Mouse (Mus musculus) stomach, embryonic 16.5 days (tissue): Measurements from ENCODE around the gene Aldh3b1. TPM values are rescaled to one million over a fixed set of nuclear protein-coding genes. Genes with fewer than 3 reads are reported as not detected.
"Not testable (repeated sequence)": the region's sequence is repeated elsewhere in the genome, so short reads cannot be mapped to it uniquely, and the experiment has no call there.

Source experiments
- ATAC-seq: fragments of 200-750 bp; cut with Nextera tagmentation; 2 replicates; pipeline ENCODE4 v1.8.0; 2017; ENCODE audit warnings: moderate number of reproducible peaks, moderate TSS enrichment; ENCODE audit not compliant: insufficient read depth, low FRiP score
- H3K27ac ChIP-seq: fragments of 300-500 bp; sonication (generic); 2 replicates; pipeline ENCODE4 v1.5.1; 2014; ENCODE audit warnings: low read length
- H3K27me3 ChIP-seq: fragments of 300-500 bp; sonication (generic); 2 replicates; pipeline ENCODE4 v1.6.1; 2014; ENCODE audit warnings: low read length, control low read depth, mixed read lengths; ENCODE audit not compliant: control insufficient read depth, insufficient read depth
- H3K36me3 ChIP-seq: fragments of 300-500 bp; sonication (generic); 2 replicates; pipeline ENCODE4 v1.6.1; 2014; ENCODE audit warnings: low read length; ENCODE audit not compliant: control insufficient read depth, insufficient read depth
- H3K4me1 ChIP-seq: fragments of 300-500 bp; sonication (generic); 2 replicates; pipeline ENCODE4 v1.6.1; 2014; ENCODE audit warnings: low read length, control low read depth, mixed read lengths; ENCODE audit not compliant: control insufficient read depth, insufficient read depth
- H3K4me2 ChIP-seq: fragments of 300-500 bp; sonication (generic); 2 replicates; pipeline ENCODE4 v1.6.1; 2014; ENCODE audit warnings: low read depth, low read length, mixed read lengths
- H3K4me3 ChIP-seq: fragments of 300-500 bp; sonication (generic); replicated peaks from 2 replicates; pipeline ENCODE4 v1.5.1; 2014; ENCODE audit warnings: mild to moderate bottlenecking, low read length
- H3K9ac ChIP-seq: fragments of 300-500 bp; sonication (generic); 2 replicates; pipeline ENCODE4 v1.6.1; 2014; ENCODE audit warnings: low read length
- H3K9me3 ChIP-seq: fragments of 300-500 bp; sonication (generic); replicated peaks from 2 replicates; pipeline ENCODE4 v1.6.1; 2016; ENCODE audit warnings: low read length, control low read depth; ENCODE audit not compliant: control insufficient read depth
- WGBS: fragments of 180-500 bp; shearing (Covaris S2); extraction: QIAGEN DNeasy Blood & Tissue Kit; methylation state at CpG from one replicate; pipeline ENCODE4 v1.1.7; 2014; 5-methylcytosine and 5-hydroxymethylcytosine counted together
- polyA plus RNA-seq: library from polyadenylated mRNA; unstranded; fragments of >200 nt; fragmentation: Nextera tagmentation; extraction: Ambion mirVana; gene quantifications from 2 replicates; pipeline ENCODE4 v1.2.1, GENCODE M21; 2015

The Aldh3b1 gene
- 3.5 and 4.9 TPM in 2 replicates for polyA plus RNA-seq

- H3K27me3 ChIP-seq = no peaks in the 10 kb centered on the region
- no peak within 1 kb of the TSS; the same call in 1 of the 2 replicates for H3K4me2 ChIP-seq
- H3K4me1 ChIP-seq = peaks cover 16% of the 10 kb centered on the region; the same call in 1 of the 2 replicates
- peak; percentile 78 for ATAC-seq
- no peaks in the 10 kb centered on the region for H3K36me3 ChIP-seq
- H3K9ac ChIP-seq = no peak within 1 kb of the TSS; the same call in 1 of the 2 replicates
- H3K4me3 ChIP-seq = no peak within 1 kb of the TSS
- H3K27ac ChIP-seq = peak within 1 kb of the TSS; percentile 77
- WGBS = 32% methylated on average over 12 of the region's 12 CpGs
- no peaks in the 10 kb centered on the region for H3K9me3 ChIP-seq
Observed at GRCm38 (mm10) chr19:3929211-3929941, at the start of gene Aldh3b1. Aldh3b1 (minus strand) TSS chr19:3929808.

GRCm38 (mm10) chr19:3975866-3976265, 46.3 kb upstream of the Aldh3b1 start:
- H3K27ac ChIP-seq = no peak overlapping the region; the same call in 1 of the 2 replicates
- 0 out of 2 replicates have a peak, but pooled peaks cover 2% of the 10 kb centered on the region for H3K4me1 ChIP-seq
- no peak for ATAC-seq
- no peaks in the 10 kb centered on the region for H3K27me3 ChIP-seq
- 61% methylated on average over 2 of the region's 2 CpGs for WGBS
- no peaks in the 10 kb centered on the region for H3K36me3 ChIP-seq
- no peak overlapping the region for H3K9ac ChIP-seq
- H3K4me3 ChIP-seq = no peak overlapping the region
- no peak overlapping the region for H3K4me2 ChIP-seq
- H3K9me3 ChIP-seq = no peaks in the 10 kb centered on the region

GRCm38 (mm10) chr19:3974608-3975007, 45.0 kb upstream of the Aldh3b1 start:
- not testable (repeated sequence) for H3K27ac ChIP-seq, H3K9me3 ChIP-seq, H3K27me3 ChIP-seq, H3K4me1 ChIP-seq, ATAC-seq, H3K36me3 ChIP-seq, H3K4me3 ChIP-seq, H3K9ac ChIP-seq, H3K4me2 ChIP-seq
- 76% methylated on average over 6 of the region's 6 CpGs for WGBS

DNA sequence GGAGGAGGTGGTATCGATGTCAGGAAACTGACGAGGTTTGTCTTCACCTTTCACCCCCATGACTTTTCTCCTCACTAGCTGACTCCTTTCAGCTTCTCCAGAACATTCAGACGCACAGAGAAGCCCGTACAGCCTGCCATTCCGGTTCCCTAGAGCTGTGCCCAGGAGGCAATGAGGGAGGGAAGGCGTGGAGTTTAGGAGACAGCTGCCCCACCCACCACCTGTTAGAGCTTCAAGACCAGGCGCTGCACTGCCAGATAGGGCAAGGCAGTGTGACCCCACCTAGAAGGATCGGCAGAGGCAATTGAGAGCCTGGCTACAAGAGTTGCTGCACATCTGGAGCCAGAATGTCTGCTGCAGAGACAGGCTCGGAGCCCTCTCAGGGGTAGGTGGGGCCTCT, 42.6 kb upstream of the Aldh3b1 start, which contains the start of gene Aldh3b2:
Gene Aldh3b2 (plus strand): TSS at position 100 of the 400 bp plus-strand sequence.
- H3K36me3 ChIP-seq = no peaks in the 10 kb centered on the region
- 0 out of 2 replicates have a peak within 1 kb of the TSS, but pooled peaks have one; percentile 43 for H3K9ac ChIP-seq
- peaks cover 4% of the 10 kb centered on the region; the same call in 1 of the 2 replicates for H3K4me1 ChIP-seq
- H3K27ac ChIP-seq = peak within 1 kb of the TSS; percentile 40
- WGBS = 26% methylated on average over 9 of the region's 9 CpGs
- ATAC-seq = peak; percentile 87; the same call in 1 of the 2 replicates
- H3K4me3 ChIP-seq = peak within 1 kb of the TSS; percentile 3
- peak within 1 kb of the TSS; percentile 17; the same call in 1 of the 2 replicates for H3K4me2 ChIP-seq
- H3K9me3 ChIP-seq = no peaks in the 10 kb centered on the region
- H3K27me3 ChIP-seq = no peaks in the 10 kb centered on the region

- H3K9ac ChIP-seq = no peak overlapping the region
- WGBS = 56% methylated on average over 3 of the region's 3 CpGs
- H3K27ac ChIP-seq = no peak overlapping the region
- no peak for ATAC-seq
- no peaks in the 10 kb centered on the region for H3K9me3 ChIP-seq
- H3K4me3 ChIP-seq = no peak overlapping the region
- H3K4me2 ChIP-seq = no peak overlapping the region
- H3K36me3 ChIP-seq = no peaks in the 10 kb centered on the region
- peaks cover 4% of the 10 kb centered on the region; the same call in 1 of the 2 replicates for H3K4me1 ChIP-seq
- H3K27me3 ChIP-seq = no peaks in the 10 kb centered on the region
Observed at GRCm38 (mm10) chr19:3967258-3967657, 37.6 kb upstream of the Aldh3b1 start.

DNA sequence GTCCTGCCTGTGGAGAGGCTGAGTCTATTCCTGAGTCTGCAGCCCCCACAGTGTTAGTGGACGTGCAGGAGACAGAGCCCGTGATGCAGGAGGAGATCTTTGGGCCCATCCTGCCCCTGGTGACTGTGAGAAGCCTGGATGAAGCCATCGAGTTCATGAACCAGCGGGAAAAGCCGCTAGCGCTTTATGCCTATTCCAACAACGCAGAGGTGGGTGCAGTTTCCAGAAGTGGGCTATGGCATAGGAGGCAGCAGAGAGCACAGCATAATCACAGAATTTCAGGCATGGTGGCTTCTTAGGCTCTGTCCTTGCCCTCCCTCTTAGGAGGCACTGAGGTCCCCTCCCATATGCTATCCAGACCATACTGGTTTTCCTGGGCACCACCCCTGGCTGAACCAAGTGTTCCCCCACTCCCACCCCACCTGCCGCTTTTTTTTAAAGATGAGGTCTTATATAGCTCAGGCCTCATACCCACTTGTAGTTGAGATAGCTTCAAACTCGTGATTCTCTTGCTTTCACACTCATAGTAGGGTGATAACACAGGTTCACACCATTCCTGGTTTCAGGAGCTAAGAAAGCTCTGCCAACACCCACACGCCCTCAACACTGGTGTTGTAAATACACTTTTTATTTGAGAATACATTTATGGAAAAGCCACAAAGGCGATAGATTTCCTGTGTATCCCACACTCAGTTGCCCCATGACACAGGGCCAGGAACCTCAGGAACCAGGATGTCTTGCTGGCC, 36.9 kb upstream of the Aldh3b1 start:
- H3K4me1 ChIP-seq = peaks cover 4% of the 10 kb centered on the region; the same call in 1 of the 2 replicates
- H3K4me3 ChIP-seq = no peak overlapping the region
- no peak overlapping the region for H3K27ac ChIP-seq
- WGBS = 70% methylated on average over 11 of the region's 11 CpGs
- no peaks in the 10 kb centered on the region for H3K36me3 ChIP-seq
- H3K4me2 ChIP-seq = no peak overlapping the region
- no peaks in the 10 kb centered on the region for H3K9me3 ChIP-seq
- no peaks in the 10 kb centered on the region for H3K27me3 ChIP-seq
- no peak overlapping the region for H3K9ac ChIP-seq
- ATAC-seq = no peak

GRCm38 (mm10) chr19:3964030-3964429, 34.4 kb upstream of the Aldh3b1 start:
- Histone ChIP-seq H3K4me2 (no peak overlapping the region), H3K9me3 (no peaks in the 10 kb centered on the region), H3K4me3 (no peak overlapping the region), H3K9ac (no peak overlapping the region), H3K36me3 (no peaks in the 10 kb centered on the region), H3K27me3 (no peaks in the 10 kb centered on the region), H3K4me1 (no peaks in the 10 kb centered on the region), H3K27ac (no peak overlapping the region)
- no peak for ATAC-seq
- WGBS = 63% methylated on average over 4 of the region's 4 CpGs

DNA sequence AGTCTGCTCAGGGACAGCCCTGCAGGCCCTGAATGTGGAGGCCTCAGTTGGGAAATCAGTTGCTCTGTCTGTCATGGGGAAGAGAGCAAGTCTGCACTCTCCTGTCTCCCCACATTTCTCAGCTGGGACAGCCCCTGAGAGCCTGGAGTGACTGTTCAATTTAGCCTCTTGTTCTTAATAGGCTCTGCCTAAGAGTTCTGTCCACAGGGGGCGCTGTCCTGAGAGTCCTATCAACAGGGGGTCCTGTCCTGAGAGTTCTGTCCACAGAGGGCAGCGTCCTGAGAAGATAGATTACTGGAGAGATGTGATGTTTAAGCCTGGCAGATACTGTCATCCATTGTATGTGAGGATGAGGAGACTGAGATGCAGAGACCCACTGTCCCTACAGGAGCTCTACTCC, 32.9 kb upstream of the Aldh3b1 start:
- Histone ChIP-seq H3K36me3 (no peaks in the 10 kb centered on the region), H3K4me2 (no peak overlapping the region), H3K27me3 (no peaks in the 10 kb centered on the region), H3K9ac (no peak overlapping the region), H3K9me3 (no peaks in the 10 kb centered on the region), H3K4me1 (no peaks in the 10 kb centered on the region), H3K27ac (no peak overlapping the region), H3K4me3 (no peak overlapping the region)
- ATAC-seq = no peak
- WGBS = 13% methylated on average over 2 of the region's 2 CpGs

- WGBS = 78% methylated on average over 6 of the region's 6 CpGs
- not testable (repeated sequence) for H3K27ac ChIP-seq, H3K4me2 ChIP-seq, H3K4me3 ChIP-seq, H3K36me3 ChIP-seq, H3K9ac ChIP-seq, H3K27me3 ChIP-seq, H3K4me1 ChIP-seq, H3K9me3 ChIP-seq, ATAC-seq
Observed at GRCm38 (mm10) chr19:3961805-3962204, 32.2 kb upstream of the Aldh3b1 start.
